Mouse (Mus musculus) megakaryocyte progenitor cell, adult 5-6 weeks (primary cell): ENCODE data around the gene Myo3b. TPM values are rescaled to one million over a fixed set of nuclear protein-coding genes. Genes with fewer than 3 reads are reported as not detected.
A peak's percentile ranks its signal among the peaks of the same experiment; 100 is the strongest.
"Not testable (repeated sequence)": the region's sequence is repeated elsewhere in the genome, so short reads cannot be mapped to it uniquely, and the experiment has no call there.

ENCODE experiments used
- ATAC-seq: replicated peaks from 2 replicates; pipeline ENCODE4 v1.8.0; 2016; ENCODE audit warnings: mild to moderate bottlenecking, moderate TSS enrichment, inconsistent platforms; ENCODE audit not compliant: poor library complexity
- total RNA-seq, 2 experiments: library from RNA; stranded (forward) in 1 of 2; stranded (reverse) in 1 of 2; fragments of 157-497, 149-512 nt in 1 of 2; fragments of 200-1000 nt in 1 of 2; gene quantifications; 2 replicates each; pipeline versions ENCODE4 v1.2.3 to v1.2.4; 2015 to 2017

The Myo3b gene
- total RNA-seq, 2 experiments from 2014 or later = 0.02 TPM; not detected in 1

- ATAC-seq = no peak
These were observed 143.3 kb downstream of the Myo3b start for GRCm38 (mm10) chr2:70182150-70182670.

GRCm38 (mm10) chr2:70187040-70187439 lies 148.1 kb downstream of the Myo3b start:
- ATAC-seq = no peak

GRCm38 (mm10) chr2:70195418-70196248 lies 156.7 kb downstream of the Myo3b start:
- ATAC-seq = no peak

- ATAC-seq = no peak
These were observed 163.1 kb downstream of the Myo3b start for GRCm38 (mm10) chr2:70201796-70202555.

DNA sequence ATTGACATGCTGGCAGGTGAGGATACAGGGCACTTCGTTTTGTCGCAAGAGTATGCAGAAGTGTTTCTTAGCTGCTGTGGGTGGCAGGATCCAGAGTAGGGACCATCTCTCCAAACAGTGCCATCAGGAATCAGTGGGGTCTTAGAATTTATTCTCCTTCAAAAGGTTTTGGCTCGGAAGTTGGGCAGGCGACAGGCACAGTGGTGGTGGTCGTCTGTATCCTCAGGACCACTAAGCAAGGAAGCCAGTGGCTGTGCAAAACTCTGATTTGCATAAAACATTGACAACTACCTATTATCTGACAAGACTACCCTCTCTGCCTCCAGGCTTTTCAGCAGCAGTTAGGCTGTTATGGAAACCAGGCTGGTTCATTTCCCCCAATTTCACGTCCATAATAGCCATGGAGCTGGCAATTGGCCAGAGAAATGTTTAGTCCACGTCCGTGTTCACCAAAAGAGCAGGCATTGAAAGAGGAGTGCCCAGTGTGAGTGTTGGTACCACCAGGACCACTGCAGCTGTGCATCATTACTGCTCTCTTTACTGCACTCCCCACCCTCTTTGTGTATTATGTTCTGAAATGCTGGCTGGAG lies 163.7 kb downstream of the Myo3b start:
- ATAC-seq = no peak

DNA sequence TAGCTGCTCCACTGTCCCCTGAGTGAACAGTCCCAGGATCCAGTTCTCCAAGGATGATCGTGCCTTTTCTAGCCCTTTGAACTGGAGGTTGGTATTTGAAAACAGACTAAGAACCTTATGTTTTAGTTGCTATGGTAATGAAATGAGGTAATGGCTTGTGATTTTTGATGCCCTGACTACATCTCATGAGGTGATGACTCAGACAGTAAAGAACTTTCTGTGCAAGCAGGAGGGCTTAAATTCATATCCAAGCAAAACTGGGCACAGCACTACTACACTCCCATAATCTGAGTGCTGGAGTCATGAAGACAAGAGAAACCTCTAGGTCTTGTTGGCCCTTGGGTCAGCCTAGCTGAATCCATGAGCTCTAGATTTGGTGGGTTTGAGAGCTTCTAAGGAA lies 169.5 kb downstream of the Myo3b start:
- ATAC-seq = no peak

GRCm38 (mm10) chr2:70209790-70210189 lies 170.9 kb downstream of the Myo3b start:
- no peak for ATAC-seq

DNA sequence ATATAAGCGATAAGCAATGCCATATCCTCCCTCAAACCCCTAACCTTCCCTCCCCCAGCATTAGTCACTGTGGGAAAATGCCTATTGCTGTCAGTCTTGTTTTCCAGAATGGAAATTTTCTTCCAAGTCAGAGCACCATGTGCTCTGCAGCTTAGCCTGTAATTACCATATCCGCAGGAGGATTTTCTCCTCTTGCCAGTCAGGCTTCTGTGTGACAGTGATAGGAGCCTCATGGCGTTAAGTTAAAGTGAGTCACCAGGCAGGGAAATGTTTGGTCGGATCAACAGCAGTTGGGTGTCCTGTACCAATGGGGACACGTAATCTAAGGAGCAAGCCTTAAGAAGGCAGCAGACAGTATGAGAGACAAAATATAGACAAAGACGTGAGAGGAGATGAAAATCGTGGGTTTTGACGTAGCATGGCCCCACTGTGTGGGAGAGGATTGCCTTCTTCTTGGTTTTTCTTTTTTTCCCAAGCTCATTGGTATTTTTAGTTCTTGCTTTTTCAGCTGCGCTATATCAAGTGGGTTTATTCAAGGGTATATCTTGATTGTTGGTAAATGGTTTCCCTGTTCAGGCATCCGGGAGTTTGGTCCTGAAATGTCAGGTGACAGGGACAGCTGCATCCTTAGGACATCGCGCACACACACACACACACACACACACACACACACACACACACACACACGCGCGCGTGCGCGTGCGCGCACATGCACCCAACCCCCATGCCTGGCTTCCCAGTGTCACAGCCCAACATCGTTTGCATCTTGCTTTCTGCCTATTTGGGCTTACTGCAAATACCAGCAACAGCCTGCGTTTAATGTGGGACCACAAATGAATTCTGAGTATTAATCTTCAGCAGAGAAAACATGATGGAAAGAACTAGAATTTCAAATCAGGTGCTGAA lies 171.8 kb downstream of the Myo3b start:
- no peak for ATAC-seq

- ATAC-seq = no peak
These were observed 175.5 kb downstream of the Myo3b start for GRCm38 (mm10) chr2:70214401-70214800.

GRCm38 (mm10) chr2:70217800-70218199 lies 178.9 kb downstream of the Myo3b start:
- no peak for ATAC-seq

- no peak for ATAC-seq
These were observed 179.5 kb downstream of the Myo3b start for GRCm38 (mm10) chr2:70218469-70218868.

GRCm38 (mm10) chr2:70226679-70227078 lies 187.8 kb downstream of the Myo3b start:
- 0 out of 2 replicates have a peak, but pooled peaks have one; percentile 39 for ATAC-seq

GRCm38 (mm10) chr2:70234450-70234849 lies 195.5 kb downstream of the Myo3b start:
- ATAC-seq = not testable (repeated sequence)

DNA sequence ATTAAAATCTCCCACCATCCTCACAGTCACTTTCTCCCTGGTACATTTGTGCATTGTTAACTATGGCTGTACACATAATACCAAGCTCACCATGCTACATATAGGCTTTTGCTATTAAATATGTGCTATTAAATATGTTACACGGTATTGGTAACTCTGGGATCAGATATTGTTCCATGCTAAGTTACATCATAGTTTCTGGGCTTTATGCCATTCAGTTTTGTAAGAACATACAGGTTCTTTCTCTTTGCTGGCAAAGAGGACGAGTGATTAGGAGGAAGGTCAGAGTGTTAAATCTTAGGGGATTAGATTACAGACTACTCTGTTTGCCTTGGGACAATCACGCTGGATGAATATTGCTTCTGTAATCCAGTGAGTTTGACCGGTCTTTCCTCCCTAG lies 207.1 kb downstream of the Myo3b start:
- no peak for ATAC-seq

DNA sequence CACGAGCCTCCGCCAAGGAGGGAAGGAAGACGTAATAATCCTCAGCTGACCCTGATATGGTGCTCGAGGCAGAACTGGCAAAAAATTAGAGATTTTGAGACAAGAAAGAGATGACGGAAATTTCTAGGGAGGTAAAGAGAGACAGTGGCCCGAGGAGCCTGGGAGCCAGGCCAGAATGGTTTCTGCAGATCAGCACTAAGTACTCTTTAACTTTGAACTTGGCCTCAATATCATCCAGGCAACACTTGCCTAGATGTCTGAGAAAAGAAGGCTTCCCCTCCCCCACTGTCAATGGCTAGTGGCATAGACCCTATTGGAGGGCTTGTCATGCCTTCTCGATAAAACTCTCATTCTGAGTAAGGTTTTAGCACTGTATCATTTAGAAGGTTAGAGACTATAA lies 209.7 kb downstream of the Myo3b start:
- no peak for ATAC-seq

DNA sequence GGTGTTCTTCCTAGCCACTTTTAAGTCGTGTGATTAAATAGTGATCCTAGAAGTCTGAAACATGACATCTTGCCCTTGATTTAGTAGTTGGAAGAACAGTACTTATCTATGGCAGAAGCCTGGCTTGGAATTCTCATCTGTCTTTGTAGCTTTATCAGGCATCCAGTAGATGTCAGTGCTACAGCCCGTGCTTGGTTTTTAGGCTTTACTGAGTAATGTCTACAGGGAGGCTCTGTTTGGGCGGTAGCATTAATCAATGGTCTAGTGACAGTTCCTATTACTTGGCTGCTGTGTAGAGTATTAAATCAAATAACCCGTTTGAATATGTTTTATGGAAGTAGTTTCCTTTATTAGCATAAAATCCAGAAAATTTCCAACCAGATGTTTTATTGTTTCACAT lies 210.9 kb downstream of the Myo3b start:
- ATAC-seq = no peak

- ATAC-seq = no peak
These were observed 212.3 kb downstream of the Myo3b start for GRCm38 (mm10) chr2:70251256-70251655.

- no peak for ATAC-seq
These were observed 220.6 kb downstream of the Myo3b start for GRCm38 (mm10) chr2:70259357-70260000.

GRCm38 (mm10) chr2:70260646-70261195 lies 221.8 kb downstream of the Myo3b start:
- ATAC-seq = no peak
